Mouse (Mus musculus): ENCODE results near the gene Nipal4.

Gene Nipal4

DNA sequence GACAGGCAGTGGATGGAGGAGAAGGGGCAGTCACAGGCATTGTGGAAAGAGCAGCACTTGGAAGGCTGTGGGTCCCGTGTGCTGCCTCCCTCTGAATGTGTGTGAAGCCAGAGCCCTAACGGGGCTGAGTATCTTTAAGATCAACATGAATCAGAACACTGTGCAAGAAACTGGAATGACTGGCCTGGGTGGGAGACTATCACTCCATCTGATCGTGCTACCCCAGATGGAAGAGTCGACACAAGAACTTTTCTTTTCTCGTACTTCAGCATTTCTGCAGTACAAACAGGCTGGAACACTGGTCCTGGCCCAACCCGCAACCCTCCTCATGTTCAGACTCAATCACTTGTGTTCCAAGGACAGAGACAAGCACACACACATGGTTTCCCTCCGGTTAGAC, 2.2 kb upstream of the Nipal4 start:
- in situ Hi-C loops (cut with MboI): no loop called here

DNA sequence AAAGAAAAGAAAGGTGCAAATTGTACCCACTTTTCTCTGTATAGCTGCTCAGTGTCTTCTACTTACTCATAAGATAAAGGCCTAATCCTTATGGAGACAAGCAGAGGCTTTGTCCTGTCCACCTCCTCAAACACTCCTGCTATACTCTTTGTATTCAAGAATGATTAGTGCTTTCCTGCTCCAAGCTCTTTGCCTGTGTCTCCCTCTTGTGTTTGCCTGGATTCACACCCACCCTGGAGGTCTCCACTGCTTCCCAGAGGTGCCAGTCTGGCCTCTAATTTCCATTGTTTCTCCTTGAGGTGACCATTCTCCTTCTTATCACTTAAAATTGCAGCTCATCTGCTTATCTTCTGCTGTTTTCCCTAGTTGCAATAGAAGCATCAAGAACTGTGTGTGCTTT, 8.8 kb downstream of the Nipal4 start:
- in situ Hi-C loops (cut with MboI): no loop called here

DNA sequence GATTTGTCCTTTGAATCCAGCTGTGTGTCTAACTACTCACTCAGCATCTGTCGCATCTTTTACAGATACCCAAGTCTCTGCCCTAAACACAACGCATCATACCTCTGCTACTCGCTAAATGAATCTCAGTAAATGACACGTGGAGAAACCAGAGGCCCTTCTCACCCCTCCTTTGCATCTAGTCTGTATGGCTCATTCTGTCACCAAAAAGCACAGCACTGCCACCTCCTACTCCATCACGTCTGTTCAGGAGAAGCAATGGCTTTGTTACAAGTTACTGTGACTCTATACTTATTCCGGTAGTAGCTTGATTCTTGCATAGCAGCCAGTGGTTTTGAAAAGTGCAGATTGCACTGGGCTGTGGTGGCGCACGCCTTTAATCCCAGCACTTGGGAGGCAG, 9.4 kb downstream of the Nipal4 start:
- in situ Hi-C loops (cut with MboI): no loop called here

DNA sequence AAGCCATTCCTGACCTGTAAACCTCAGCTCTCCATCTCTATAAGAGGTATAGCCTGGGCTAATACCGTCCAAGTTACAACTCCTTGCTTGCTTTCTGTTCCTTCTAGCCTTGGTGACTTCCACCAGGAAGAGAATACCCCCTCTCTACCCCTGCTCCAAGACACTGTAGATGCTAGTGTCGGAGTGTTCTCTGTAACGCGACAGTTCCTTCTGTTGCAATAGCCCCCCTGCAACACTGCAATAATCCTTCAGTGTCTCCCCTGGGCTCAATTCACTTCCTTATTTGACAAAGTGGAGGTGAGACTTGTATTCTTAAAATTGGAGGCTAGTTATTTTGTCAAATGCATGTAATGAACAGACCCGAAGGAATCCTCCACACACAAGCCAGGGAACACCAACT, 19.7 kb downstream of the Nipal4 start:
- in situ Hi-C loops (cut with MboI): no loop called here

DNA sequence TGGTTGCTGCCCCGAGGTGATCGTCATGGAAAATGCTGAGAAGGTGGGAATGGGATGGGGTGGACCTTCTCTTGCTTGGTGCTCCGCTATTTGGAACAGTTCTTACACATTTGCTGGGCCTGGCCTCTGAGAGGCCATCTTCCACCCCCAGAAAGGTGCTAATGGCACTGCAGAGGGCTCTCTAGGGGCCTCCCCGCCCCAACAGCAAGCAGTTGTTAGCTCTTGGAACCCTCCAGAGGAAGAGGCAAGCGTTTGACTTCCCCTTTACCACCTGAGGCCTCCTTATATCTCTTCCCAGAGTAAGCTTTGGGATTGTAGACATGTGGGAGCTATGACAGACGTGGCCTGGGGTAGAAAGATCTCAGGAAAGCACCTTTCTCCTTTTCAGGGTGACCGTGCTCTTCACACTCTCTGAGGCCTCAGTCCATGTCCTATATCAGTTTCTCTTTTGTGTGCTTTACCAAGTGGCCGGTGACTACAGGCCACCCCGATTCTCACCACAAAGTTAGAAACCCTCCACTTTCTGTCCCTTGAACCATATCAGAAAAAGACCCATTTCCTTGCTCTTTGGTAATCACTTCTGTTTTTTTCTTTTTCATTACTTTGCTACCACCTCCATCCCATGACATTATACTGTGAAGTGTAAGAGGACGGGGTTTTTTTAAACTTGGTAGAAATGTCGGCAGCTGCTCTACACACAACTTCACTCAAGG, 21.0 kb downstream of the Nipal4 start:
- in situ Hi-C loops (cut with MboI): no loop called here

DNA sequence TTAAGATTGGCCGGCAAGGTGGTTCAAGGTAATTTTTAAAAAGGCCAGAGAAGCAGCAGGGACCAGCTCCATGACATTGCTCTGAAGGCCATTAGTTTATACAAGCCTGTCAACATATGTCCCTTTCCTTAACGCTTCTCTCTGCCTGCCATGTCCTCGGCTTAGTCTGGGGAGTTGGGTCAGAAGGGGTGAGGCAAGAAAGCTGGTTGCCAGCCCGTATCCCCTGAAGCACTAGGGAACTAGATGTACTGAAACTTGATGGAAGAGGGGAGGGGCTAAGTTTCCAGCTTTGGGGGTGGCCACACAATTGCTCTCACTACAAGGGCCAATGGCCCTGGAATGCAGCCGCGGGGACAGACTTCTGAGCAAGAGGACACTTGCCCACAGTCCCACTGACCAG, 23.0 kb downstream of the Nipal4 start:
- in situ Hi-C loops (cut with MboI): no loop called here

DNA sequence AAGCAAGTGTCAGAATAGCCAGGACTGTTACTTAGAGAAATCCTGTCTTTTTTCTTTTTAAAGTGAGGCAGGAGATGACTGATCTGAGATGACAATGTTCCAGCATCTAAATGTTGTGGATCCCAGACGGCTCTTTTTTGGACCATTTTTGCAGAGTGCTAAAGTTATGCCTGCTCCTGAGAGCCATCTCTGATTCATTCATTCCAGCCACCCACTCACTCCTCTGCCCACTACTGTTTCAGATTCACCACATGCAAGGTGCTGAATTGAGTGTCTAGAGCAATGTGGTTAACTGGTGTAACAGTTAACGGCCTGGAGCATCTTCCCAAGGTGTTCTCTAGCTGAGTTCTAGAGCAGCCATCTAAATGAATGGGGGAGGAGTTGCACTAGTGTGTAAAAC, 31.4 kb downstream of the Nipal4 start:
- in situ Hi-C loops (cut with MboI): no loop called here

DNA sequence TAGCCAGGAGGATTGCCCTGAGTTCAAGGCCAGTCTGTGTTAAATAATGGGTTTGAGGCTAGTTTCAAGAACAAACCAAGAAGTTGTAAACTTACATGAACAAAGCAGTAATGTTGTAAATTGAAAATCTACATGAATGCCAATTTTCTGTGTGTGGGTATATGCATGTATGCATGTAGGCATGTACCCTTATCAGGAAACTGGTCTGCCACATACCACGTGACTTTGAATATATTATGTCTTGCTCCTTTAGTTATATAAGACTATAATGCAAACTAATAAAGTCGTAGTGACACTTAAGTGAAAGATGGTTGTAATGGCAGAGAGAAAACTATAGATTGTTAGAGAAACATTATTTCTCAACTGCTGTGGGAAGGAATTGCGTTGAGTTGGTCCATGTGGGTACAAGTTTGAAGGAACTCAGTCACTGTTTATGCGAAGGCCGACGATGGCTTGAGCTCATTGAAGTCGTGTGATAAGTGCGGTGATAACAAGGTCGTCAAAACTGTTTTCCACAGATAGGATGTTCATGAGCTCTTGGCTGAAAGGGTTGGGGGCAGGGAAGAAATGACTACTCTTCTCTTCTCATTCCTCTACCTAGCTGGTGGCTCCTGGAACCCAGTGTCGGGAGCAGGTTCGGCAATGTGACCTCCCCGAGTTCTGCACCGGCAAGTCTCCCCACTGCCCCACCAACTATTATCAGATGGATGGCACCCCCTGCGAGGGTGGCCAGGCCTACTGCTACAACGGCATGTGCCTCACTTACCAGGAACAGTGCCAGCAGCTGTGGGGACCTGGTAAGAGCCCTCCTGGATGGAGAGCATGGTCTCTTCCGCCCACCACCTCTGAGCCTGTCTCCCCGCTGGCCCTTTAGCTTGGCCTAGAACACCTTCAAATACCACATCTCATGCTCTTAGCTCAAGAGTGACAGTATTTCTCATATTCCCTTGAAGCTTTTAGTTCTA, 35.0 kb downstream of the Nipal4 start:
- in situ Hi-C loops (cut with MboI): no loop called here

DNA sequence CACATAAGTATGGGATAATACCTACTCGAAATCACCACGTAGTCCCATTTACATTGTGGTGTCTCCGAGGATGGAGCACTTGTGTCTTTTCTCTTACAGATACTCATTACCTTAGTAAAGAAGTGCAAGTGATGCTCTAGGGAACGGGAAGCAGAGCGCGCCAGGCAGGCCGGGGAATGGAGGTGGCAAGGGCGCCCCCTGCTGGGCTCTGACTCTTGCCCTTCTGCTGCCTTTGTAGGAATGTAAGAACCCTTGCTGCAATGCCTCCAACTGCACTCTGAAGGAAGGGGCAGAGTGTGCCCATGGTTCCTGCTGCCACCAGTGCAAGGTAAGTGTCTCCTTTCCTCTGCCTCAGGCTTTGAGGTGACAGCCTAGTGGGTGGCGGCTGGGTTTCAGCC, 37.8 kb downstream of the Nipal4 start:
- in situ Hi-C loops (cut with MboI): loop anchor here (5.0 kb wide), 1 partner anchor 71 kb away; the partner anchor contains the start of gene Adam19

DNA sequence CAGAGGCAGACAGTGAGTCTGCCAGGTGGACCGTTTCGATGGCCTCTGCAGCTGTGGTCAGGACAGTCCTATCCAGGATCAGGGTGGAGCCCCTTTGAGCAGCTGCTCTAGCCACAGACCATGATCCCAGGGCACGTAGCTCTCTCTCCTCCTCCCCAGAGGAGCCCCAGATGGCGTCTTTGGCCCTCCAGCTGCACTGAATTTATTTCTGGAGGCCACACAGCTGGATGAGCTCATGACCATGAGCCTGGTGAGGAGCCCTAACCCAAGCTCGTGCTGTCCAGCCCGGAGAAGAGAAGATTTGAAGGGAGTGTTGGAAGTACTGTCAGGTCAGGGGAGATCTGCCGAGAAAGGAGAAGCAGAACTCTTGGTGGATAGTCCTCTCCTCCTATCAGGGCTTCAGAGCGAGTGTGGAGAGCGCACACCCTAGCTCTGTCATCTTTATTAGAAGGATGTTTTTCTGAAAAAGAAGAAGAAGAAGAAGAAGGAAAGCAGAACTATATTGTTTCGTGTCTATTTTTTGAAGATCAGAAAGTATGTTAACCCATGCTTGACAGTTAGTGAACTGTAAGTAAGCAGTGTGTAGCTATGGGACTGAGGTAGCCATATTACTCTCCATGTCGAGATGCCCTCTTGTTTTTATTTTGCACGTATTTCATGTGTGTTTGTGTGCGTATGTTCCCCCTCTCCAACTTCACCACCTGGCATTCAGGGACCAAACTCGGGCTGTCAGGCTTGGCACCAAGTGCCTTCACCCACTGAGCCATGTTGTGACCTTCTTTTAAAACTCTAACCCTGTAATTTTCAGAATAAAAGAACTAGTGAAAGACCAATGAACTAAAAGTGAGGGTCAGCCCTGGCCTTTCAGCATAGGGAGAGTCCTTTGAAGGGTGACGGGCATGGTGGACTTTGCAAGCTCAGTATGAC, 38.4 kb downstream of the Nipal4 start:
- in situ Hi-C loops (cut with MboI): loop anchor here (5.0 kb wide), 1 partner anchor 71 kb away; the partner anchor contains the start of gene Adam19

DNA sequence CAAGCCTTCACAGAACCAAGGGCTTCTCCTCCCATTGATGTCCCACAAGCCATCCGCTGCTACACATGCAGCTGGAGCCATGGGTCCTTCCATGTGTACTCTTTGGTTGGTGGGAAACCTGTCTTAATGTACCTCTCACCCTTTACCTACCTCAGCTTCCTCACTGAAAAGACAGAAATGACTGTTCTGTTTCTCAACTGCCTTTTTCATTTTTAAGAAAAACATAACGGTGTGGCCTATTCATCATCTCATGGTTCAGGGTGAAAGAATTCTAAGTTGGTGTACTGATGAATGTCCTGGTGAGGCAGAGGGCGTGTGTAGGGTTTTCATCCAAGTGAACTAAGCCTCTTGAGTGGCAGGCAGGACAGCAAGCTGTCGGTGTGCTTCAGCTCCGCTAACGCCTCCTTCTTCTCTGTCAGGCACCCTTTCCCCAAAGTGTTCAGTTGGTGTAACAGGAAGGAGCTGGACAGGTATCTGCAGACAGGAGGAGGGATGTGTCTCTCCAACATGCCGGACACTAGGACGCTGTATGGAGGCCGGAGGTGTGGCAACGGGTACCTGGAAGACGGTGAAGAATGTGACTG, 39.4 kb downstream of the Nipal4 start:
- in situ Hi-C loops (cut with MboI): loop anchor here (5.0 kb wide), 1 partner anchor 70 kb away; the partner anchor contains the start of gene Adam19

DNA sequence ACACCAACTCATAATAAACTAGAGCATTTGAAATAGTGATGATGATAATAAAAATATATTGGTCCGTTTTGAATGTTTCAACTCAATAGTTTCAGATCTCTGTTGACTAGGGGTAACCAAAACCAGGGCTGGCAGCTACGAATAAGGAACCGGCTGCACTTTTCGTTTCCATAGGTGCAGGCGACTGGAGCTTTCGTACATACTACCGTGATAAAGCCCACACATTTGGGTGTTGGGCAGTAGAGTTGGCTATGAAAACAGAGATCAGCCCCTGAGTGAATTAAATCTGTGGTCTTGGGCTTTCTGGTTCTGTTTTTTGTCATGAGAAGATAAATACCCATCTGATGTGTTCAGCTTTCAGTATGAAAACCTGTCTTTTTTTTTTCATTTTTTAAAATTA, 40.0 kb downstream of the Nipal4 start:
- in situ Hi-C loops (cut with MboI): loop anchor here (5.0 kb wide), 1 partner anchor 69 kb away; the partner anchor contains the start of gene Adam19

DNA sequence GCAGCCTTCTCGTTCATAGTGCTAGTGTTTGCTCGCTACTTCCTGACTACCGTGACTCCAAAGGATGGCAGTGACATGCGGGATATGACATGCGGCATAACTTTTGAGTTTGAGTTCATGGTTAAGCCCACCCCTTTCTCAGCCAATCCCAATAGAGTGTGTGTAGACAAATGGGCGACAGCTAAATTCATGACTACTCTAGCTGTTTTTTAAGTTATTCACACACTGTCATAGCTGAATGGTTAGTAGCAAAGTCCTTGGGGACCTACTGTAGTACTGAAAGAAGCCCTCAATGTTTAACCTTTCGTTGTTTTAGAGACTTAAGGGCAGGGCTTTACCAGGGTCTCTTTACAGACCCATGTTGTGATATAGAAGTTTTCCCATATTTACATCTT, 40.5 kb downstream of the Nipal4 start:
- in situ Hi-C loops (cut with MboI): loop anchor here (5.0 kb wide), 1 partner anchor 69 kb away; the partner anchor contains the start of gene Adam19

DNA sequence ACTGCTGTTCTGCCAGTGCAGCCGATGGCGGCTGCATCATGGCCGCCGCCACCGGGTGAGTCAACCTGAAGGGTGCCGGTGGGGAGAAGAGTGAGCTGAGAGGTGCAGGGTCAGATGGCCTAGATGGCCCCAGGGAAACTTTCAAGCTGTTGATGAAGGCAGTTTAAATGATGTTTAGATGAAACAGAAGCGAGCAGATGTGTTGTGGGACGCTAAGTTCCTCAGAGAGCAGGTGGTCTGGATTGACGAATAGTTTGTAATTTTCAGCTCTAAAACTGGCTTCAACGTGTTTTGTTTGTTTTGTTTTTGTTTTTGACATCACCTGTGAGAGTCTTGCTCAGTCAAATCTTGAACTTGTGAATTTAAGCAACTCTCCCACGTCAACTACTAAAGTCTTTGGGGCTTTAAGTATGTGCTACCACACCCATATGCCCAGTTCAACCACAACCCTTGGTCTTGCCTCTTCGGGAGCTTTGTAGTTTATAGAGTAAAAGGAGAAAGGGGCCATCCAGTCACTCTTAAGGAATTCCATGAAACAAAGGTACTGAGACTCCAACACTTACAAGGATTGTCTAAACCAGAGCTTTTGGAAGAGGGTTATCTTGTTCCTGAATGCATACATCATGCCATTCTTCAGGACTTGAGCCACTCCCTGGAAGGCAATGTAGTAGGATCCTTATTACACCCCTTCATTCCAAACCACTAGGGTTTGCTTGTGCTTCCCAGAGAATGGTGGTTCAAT, 41.0 kb downstream of the Nipal4 start:
- in situ Hi-C loops (cut with MboI): loop anchor here (5.0 kb wide), 1 partner anchor 68 kb away; the partner anchor contains the start of gene Adam19

DNA sequence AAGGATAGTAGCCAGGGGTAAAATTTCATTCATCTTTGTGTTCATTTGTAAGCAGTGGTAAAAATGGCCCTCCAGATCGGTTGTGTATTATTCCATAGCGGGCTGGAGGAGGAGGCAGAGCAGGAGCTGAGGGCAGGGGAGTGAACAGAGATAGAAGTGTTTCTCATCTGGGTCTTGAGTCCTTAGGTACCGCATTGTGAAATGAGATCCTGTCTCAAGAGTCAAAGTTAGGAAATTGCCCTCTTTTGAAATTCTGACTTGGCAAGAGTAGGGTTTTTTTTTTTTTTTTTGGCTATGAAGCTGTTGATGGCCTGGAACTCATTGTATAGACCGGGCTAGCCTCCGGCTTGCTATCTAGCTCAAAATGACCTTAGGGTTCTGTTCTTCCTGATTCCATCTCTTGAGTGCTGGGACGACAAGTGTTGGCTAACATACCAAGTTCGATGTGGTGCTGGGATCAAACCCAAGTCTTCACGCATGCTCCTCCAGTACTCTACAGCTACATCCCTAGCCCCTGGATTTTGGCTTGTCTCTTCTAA, 42.9 kb downstream of the Nipal4 start:
- in situ Hi-C loops (cut with MboI): no loop called here

DNA sequence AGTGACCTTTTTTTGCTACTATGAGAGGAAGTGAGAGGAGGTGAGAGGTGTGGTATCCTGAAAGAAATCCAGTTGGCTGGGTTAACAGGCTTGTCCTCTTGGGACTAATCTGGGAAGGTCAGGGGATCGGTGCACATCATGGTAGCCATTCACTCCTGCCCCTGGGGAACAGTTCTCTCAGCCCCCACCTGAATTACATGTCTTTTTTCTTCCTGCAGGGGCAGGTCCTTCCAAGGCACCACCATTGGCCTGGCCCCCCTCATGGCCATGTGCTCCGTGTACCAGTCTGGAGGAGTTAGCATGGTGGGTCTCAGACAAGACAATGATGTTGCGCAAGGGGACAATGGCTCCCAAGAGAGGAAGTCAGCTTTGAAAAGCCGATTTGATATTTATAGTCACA, 43.4 kb downstream of the Nipal4 start:
- in situ Hi-C loops (cut with MboI): no loop called here

DNA sequence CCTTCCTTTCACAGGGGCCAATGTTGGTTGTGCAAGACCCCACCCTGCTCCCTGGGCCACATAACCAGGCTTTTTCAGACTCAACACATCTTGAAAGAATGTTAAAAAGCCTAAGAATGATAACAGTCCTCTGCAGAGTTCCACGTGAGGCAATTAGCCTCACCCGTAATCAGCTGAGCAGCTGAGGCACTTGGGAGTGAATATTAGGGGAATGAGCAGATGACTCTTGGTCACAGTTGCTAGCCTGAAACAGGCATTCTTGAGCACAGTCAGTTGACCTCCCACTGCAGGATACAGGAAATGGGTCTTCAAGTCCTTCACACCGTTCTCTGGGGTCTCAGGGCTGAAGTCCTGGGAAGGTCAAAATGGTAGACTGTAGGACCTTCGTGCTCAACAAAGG, 44.6 kb downstream of the Nipal4 start:
- in situ Hi-C loops (cut with MboI): no loop called here

DNA sequence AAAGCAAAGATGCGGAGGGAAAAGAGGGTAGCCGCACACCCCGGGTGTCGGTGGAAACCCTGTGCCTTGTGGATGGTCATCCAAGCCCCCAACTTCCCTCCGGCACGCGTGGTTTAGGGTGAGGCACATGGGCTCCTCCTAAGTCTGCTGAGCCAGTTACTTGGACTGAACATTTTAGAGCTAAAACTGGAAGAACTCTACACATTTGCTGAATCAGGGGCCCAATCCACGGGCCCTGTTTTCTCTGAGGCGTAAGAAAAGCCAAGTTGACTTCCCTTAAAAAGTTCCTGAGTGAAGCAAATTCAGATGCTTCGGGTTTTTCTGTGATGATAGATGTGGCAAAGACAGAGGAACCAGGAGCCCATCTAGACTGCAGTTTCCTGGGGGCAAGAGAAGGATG, 46.2 kb downstream of the Nipal4 start:
- in situ Hi-C loops (cut with MboI): no loop called here

DNA sequence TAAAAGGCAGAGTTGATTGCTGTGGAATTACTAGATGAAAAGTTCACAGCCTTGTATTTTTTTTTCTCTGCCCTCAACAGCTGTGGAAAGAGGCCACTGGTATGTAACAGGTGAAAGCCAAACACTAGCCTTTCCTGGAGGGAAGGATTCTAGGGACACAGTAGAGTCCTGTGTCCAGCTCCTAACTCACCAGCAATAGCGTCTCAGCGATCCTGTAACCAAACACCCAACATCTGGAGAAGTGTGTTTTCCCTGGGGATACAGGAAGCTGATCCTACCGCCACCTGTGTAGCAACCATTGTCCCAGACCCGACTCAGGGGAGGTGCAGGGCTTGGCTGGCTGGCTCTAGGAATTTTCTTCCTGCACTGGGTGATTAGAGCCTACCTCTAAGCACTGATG, 46.7 kb downstream of the Nipal4 start:
- in situ Hi-C loops (cut with MboI): no loop called here

DNA sequence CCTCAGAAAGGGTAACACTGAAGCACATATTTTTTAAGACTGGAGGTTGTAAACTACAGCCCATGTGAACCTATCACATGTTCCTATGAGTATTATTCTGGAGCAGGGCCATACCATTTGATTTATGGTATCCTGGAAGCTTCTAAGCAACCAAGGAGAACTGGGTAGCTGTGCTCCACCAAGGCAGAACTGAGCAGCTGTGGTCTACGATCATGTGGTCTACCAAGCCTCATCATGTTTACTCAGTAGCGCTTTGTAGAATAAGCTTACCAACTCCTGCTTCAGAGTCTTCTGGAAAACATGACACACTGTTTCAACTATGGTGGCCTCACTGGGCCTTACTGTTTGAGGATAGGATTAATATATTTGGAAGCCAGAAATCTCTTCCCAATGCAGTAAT, 49.8 kb downstream of the Nipal4 start:
- in situ Hi-C loops (cut with MboI): no loop called here

Data from mature B cell (primary cell).